In genomic region chr11:50493123-50493476, GRCm38 (mm10) we compare ENCODE assay signal across 17 mouse cellular contexts.
DNase-seq lines count a peak whose midpoint lies in the region; ATAC-seq lines count a peak whose summit lies in the region.
"Had no signal": no experiment of that assay in that cellular context is flagged by ENCODE, and none has a peak within 500 bp of the region (broad histone marks: within the 10 kb centered on the region; RNA-seq: fewer than 3 reads in every experiment).

No protein-coding gene starts in this region.

- no peaks in the 10 kb centered on the region for H3K9me3 ChIP-seq in embryonic facial prominence, embryonic 13.5 days
- H3K9me3 ChIP-seq in embryonic facial prominence, embryonic 10.5 days, result no peaks in the 10 kb centered on the region
- no peaks in the 10 kb centered on the region for H3K9me3 ChIP-seq in forebrain, embryonic 11.5 days (ENCODE audit: control insufficient read depth, low read length)
- no peaks in the 10 kb centered on the region for H3K9me3 ChIP-seq in hindbrain, embryonic 11.5 days (ENCODE audit: control insufficient read depth, low read length)
- no peaks in the 10 kb centered on the region for H3K9me3 ChIP-seq in midbrain, embryonic 14.5 days (ENCODE audit: control insufficient read depth, low read length)
- H3K9me3 ChIP-seq: heart, embryonic 10.5 days; hindbrain, embryonic 15.5 days; lung, embryonic 15.5 days had no signal

- WGBS in embryonic facial prominence, embryonic 13.5 days, result 92% methylated on average over 5 of the region's 5 CpGs
- 93% methylated on average over 5 of the region's 5 CpGs for WGBS in embryonic facial prominence, embryonic 10.5 days
- 96% methylated on average over 5 of the region's 5 CpGs for WGBS in forebrain, embryonic 11.5 days
- 86% methylated on average over 5 of the region's 5 CpGs for WGBS in hindbrain, embryonic 11.5 days
- WGBS in midbrain, embryonic 14.5 days, result 88% methylated on average over 5 of the region's 5 CpGs

- no peaks in the 10 kb centered on the region for H3K27me3 ChIP-seq in embryonic facial prominence, embryonic 13.5 days
- H3K27me3 ChIP-seq in embryonic facial prominence, embryonic 10.5 days (replicated peaks; ENCODE audit: low read depth, poor library complexity, severe bottlenecking), result no peaks in the 10 kb centered on the region
- no peaks in the 10 kb centered on the region for H3K27me3 ChIP-seq in forebrain, embryonic 11.5 days (ENCODE audit: control insufficient read depth, insufficient read depth, low read length)
- H3K27me3 ChIP-seq in hindbrain, embryonic 11.5 days (ENCODE audit: control insufficient read depth, insufficient read depth, low read length), result no peaks in the 10 kb centered on the region
- no peaks in the 10 kb centered on the region for H3K27me3 ChIP-seq in midbrain, embryonic 14.5 days (ENCODE audit: control insufficient read depth, insufficient read depth, low read length)
- H3K27me3 ChIP-seq: hindbrain, embryonic 15.5 days; lung, embryonic 15.5 days had no signal

- no peaks in the 10 kb centered on the region for H3K36me3 ChIP-seq in embryonic facial prominence, embryonic 13.5 days
- no peaks in the 10 kb centered on the region for H3K36me3 ChIP-seq in embryonic facial prominence, embryonic 10.5 days (replicated peaks)
- no peaks in the 10 kb centered on the region for H3K36me3 ChIP-seq in forebrain, embryonic 11.5 days (ENCODE audit: control insufficient read depth, insufficient read depth, low read length)
- no peaks in the 10 kb centered on the region for H3K36me3 ChIP-seq in hindbrain, embryonic 11.5 days (ENCODE audit: control insufficient read depth, insufficient read depth, low read length)
- no peaks in the 10 kb centered on the region for H3K36me3 ChIP-seq in midbrain, embryonic 14.5 days (ENCODE audit: control insufficient read depth, insufficient read depth, low read length)
- H3K36me3 ChIP-seq: heart, embryonic 10.5 days; hindbrain, embryonic 15.5 days; lung, embryonic 15.5 days had no signal

- no peak overlapping the region for H3K9ac ChIP-seq in embryonic facial prominence, embryonic 13.5 days
- H3K9ac ChIP-seq in forebrain, embryonic 11.5 days (ENCODE audit: low read length), result no peak overlapping the region
- H3K9ac ChIP-seq in hindbrain, embryonic 11.5 days (ENCODE audit: low read depth, low read length), result no peak overlapping the region
- H3K9ac ChIP-seq in midbrain, embryonic 14.5 days (replicated peaks; ENCODE audit: low read length), result no peak overlapping the region
- H3K9ac ChIP-seq: hindbrain, embryonic 15.5 days; liver, embryonic 14.5 days; lung, embryonic 15.5 days had no signal

- peaks cover 11% of the 10 kb centered on the region for H3K4me1 ChIP-seq in embryonic facial prominence, embryonic 13.5 days
- H3K4me1 ChIP-seq in embryonic facial prominence, embryonic 10.5 days, result 0 out of 2 replicates have a peak, but pooled peaks cover 7% of the 10 kb centered on the region
- peaks cover 9% of the 10 kb centered on the region for H3K4me1 ChIP-seq in forebrain, embryonic 11.5 days (replicated peaks; ENCODE audit: control insufficient read depth, insufficient read depth, low read length)
- no peaks in the 10 kb centered on the region; the same call in 1 of the 2 replicates for H3K4me1 ChIP-seq in hindbrain, embryonic 11.5 days (replicated peaks; ENCODE audit: control insufficient read depth, insufficient read depth, low read length)
- no peaks in the 10 kb centered on the region for H3K4me1 ChIP-seq in midbrain, embryonic 14.5 days (ENCODE audit: control insufficient read depth, insufficient read depth, low read length)
- H3K4me1 ChIP-seq: heart, embryonic 10.5 days; lung, embryonic 15.5 days had no signal

- H3K4me2 ChIP-seq in embryonic facial prominence, embryonic 13.5 days, result no peak overlapping the region
- no peak overlapping the region for H3K4me2 ChIP-seq in forebrain, embryonic 11.5 days (ENCODE audit: low read depth, low read length, severe bottlenecking)
- H3K4me2 ChIP-seq in hindbrain, embryonic 11.5 days (replicated peaks; ENCODE audit: low read depth, low read length), result no peak overlapping the region
- H3K4me2 ChIP-seq in midbrain, embryonic 14.5 days (ENCODE audit: low read length), result no peak overlapping the region
- H3K4me2 ChIP-seq: hindbrain, embryonic 15.5 days; lung, embryonic 15.5 days had no signal

- H3K4me3 ChIP-seq in embryonic facial prominence, embryonic 13.5 days, result no peak overlapping the region
- no peak overlapping the region for H3K4me3 ChIP-seq in embryonic facial prominence, embryonic 10.5 days
- H3K4me3 ChIP-seq in forebrain, embryonic 11.5 days (ENCODE audit: low read depth, low read length), result no peak overlapping the region
- H3K4me3 ChIP-seq in hindbrain, embryonic 11.5 days (ENCODE audit: low read depth, low read length), result no peak overlapping the region
- no peak overlapping the region for H3K4me3 ChIP-seq in midbrain, embryonic 14.5 days (replicated peaks; ENCODE audit: low read depth, low read length)
- H3K4me3 ChIP-seq: heart, embryonic 10.5 days; hindbrain, embryonic 15.5 days; lung, embryonic 15.5 days had no signal

- no peak for DNase-seq in embryonic facial prominence, embryonic 10.5 days (ENCODE audit: low spot score)
- no peak for DNase-seq in forebrain, embryonic 11.5 days (ENCODE audit: low spot score)
- DNase-seq in hindbrain, embryonic 11.5 days (ENCODE audit: low spot score), result no peak
- no peak for DNase-seq in midbrain, embryonic 14.5 days
- DNase-seq in embryo, embryonic 9.5 days (ENCODE audit: extremely low spot score), result no peak
- DNase-seq in gastrocnemius, adult 8-10 months (ENCODE audit: low spot score in 2 of 2), result no peak
- DNase-seq: adrenal gland, adult 8-10 months; cerebellum, adult 9-11 months; kidney, adult 11 months; right cerebral cortex, postnatal 4 days; thymus, adult 2 months had no signal

- ATAC-seq in embryonic facial prominence, embryonic 13.5 days (ENCODE audit: insufficient number of reproducible peaks, insufficient read depth, low FRiP score, low TSS enrichment, low read depth), result no peak
- no peak for ATAC-seq in forebrain, embryonic 11.5 days (replicated peaks; ENCODE audit: low FRiP score)
- no peak for ATAC-seq in hindbrain, embryonic 11.5 days (ENCODE audit: low FRiP score)
- no peak for ATAC-seq in midbrain, embryonic 14.5 days (ENCODE audit: low FRiP score, low TSS enrichment)
- no peak for ATAC-seq in erythroid progenitor cell, adult 5-6 weeks (replicated peaks; ENCODE audit: low FRiP score, poor library complexity, severe bottlenecking)

- H3K27ac ChIP-seq in embryonic facial prominence, embryonic 13.5 days, result peak overlapping the region; percentile 71; the same call in 1 of the 2 replicates
- H3K27ac ChIP-seq in embryonic facial prominence, embryonic 10.5 days (replicated peaks), result no peak overlapping the region
- H3K27ac ChIP-seq in forebrain, embryonic 11.5 days (ENCODE audit: low read depth, low read length), result peak overlapping the region; percentile 64; the same call in 1 of the 2 replicates
- H3K27ac ChIP-seq in hindbrain, embryonic 11.5 days (ENCODE audit: low read depth, low read length), result 0 out of 2 replicates have a peak overlapping the region, but pooled peaks have one; percentile 11
- H3K27ac ChIP-seq in midbrain, embryonic 14.5 days (replicated peaks; ENCODE audit: low read depth, low read length), result peak overlapping the region; percentile 62
- H3K27ac ChIP-seq: heart, embryonic 10.5 days; liver, embryonic 14.5 days; lung, embryonic 15.5 days had no signal
